Mouse (Mus musculus) lung, postnatal 0 days (tissue): ENCODE data around the gene Cryab.

Experiments
- CTCF ChIP-seq: IDR thresholded peaks from 2 replicates; pipeline ENCODE4 v1.5.1; 2016; ENCODE audit warnings: antibody characterized with exemption, mild to moderate bottlenecking
- EP300 ChIP-seq: IDR thresholded peaks from 2 replicates; pipeline ENCODE4 v1.6.1; 2016; ENCODE audit warnings: antibody characterized with exemption, mild to moderate bottlenecking, control low read depth

GRCm38 (mm10) chr9:50724147-50724546 lies 27.0 kb upstream of the Cryab start:
- TF ChIP-seq CTCF (no peak), EP300 (no peak)
